Mouse (Mus musculus) heart, adult 2 months (tissue): ENCODE results near the gene Rab11fip5.

Source experiments
- CTCF ChIP-seq: fragments of 200-600 bp; IDR thresholded peaks from 2 replicates; pipeline ENCODE4 v1.8.1; 2022; ENCODE audit warnings: antibody characterized with exemption, mild to moderate bottlenecking, moderate library complexity
- EP300 ChIP-seq: fragments of 200-500 bp; IDR thresholded peaks from 2 replicates; pipeline ENCODE4 v1.6.1; 2011; ENCODE audit warnings: low read depth, low read length, control low read depth; ENCODE audit not compliant: insufficient read depth
- POLR2A ChIP-seq: fragments of 200-500 bp; IDR thresholded peaks from 2 replicates; pipeline ENCODE4 v1.6.1; 2011; ENCODE audit warnings: mild to moderate bottlenecking, low read depth, low read length, control low read depth; ENCODE audit not compliant: insufficient read depth

GRCm38 (mm10) chr6:85363231-85363905, 11.1 kb downstream of the Rab11fip5 start:
- TF ChIP-seq EP300 (no peak), CTCF (peak; percentile 29), POLR2A (no peak)
